Mouse (Mus musculus) brain, embryonic 14.5 days (tissue): Measurements from ENCODE around the gene Cep55.

Experiments
- CTCF ChIP-seq: fragments of 200-500 bp; IDR thresholded peaks from 2 replicates; pipeline ENCODE4 v1.5.1; 2012; ENCODE audit warnings: inconsistent platforms, mild to moderate bottlenecking, moderate library complexity, borderline replicate concordance; ENCODE audit not compliant: insufficient read depth, insufficient read length; ENCODE audit errors: extremely low read depth
- POLR2A ChIP-seq: fragments of 200-500 bp; IDR thresholded peaks from 2 replicates; pipeline ENCODE4 v1.6.1; 2012; ENCODE audit warnings: mild to moderate bottlenecking, inconsistent platforms, borderline replicate concordance; ENCODE audit not compliant: poor library complexity, insufficient read depth, insufficient read length, severe bottlenecking; ENCODE audit errors: extremely low read depth

GRCm38 (mm10) chr19:38038267-38038666 is 16.5 kb upstream of the Cep55 start:
- TF ChIP-seq CTCF (no peak), POLR2A (no peak)
